In the genomic region with DNA sequence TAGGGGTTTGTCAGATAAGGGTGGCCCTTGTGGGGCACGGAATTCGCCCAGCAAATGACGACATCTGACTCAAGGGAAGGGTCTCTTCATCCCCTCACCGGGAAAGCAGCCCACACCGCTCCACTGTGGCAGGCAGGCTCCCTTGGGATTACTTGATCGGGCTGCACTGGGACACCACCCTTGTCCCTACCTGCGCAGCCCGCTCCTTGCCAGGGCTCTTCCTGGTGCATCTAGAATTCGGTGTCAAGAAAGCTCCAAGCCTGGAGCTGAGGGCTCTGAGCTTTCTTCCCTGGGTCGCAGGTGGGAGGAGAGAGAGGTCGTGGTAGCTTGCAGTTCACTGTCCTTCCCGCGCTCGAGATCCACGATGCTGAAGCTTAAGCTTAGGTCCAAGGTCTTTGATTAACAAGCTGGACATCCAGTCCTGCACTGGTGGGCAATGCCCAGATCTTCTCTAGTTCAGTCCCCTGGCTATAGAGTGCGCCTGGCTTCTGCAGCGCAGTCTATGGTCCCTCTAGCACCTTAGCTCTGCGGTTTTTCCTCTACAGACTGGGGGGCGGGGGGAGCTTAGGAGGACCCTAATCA, we compare ENCODE assay signal across 9 mouse cellular contexts.
DNase-seq lines count a peak whose midpoint lies in the region; ATAC-seq lines count a peak whose summit lies in the region.
"Had no signal": no experiment of that assay in that cellular context is flagged by ENCODE, and none has a peak within 500 bp of the region (broad histone marks: within the 10 kb centered on the region; RNA-seq: fewer than 3 reads in every experiment).

No protein-coding gene starts in this region.

- H3K9ac ChIP-seq in kidney, embryonic 14.5 days (ENCODE audit: low read depth, low read length) = no peak overlapping the region
- no peak overlapping the region for H3K9ac ChIP-seq in embryonic facial prominence, embryonic 14.5 days (ENCODE audit: low read depth, low read length)
- no peak overlapping the region for H3K9ac ChIP-seq in intestine, embryonic 14.5 days (ENCODE audit: low read length)
- peak overlapping the region; percentile 47 for H3K9ac ChIP-seq in neural tube, embryonic 11.5 days (ENCODE audit: low read length)

- ATAC-seq in kidney, embryonic 14.5 days (ENCODE audit: low FRiP score, low TSS enrichment) = 0 out of 2 replicates have a peak, but pooled peaks have one; percentile 26
- no peak for ATAC-seq in embryonic facial prominence, embryonic 14.5 days (ENCODE audit: low read depth)
- ATAC-seq in intestine, embryonic 14.5 days (replicated peaks; ENCODE audit: low FRiP score, low TSS enrichment, low read depth) = 0 out of 2 replicates have a peak, but pooled peaks have one; percentile 57
- 0 out of 2 replicates have a peak, but pooled peaks have one; percentile 1 for ATAC-seq in neural tube, embryonic 11.5 days (ENCODE audit: insufficient read depth, low FRiP score, low TSS enrichment)

- H3K27ac ChIP-seq in kidney, embryonic 14.5 days (ENCODE audit: low read depth, low read length) = no peak overlapping the region
- H3K27ac ChIP-seq in embryonic facial prominence, embryonic 14.5 days (replicated peaks; ENCODE audit: low read depth, low read length) = no peak overlapping the region
- H3K27ac ChIP-seq in intestine, embryonic 14.5 days (ENCODE audit: low read depth) = no peak overlapping the region
- H3K27ac ChIP-seq in neural tube, embryonic 11.5 days (ENCODE audit: low read depth, low read length) = 0 out of 2 replicates have a peak overlapping the region, but pooled peaks have one; percentile 20

- peaks cover 34% of the 10 kb centered on the region for H3K27me3 ChIP-seq in kidney, embryonic 14.5 days (ENCODE audit: control insufficient read depth, insufficient read depth, low read length)
- peaks cover 60% of the 10 kb centered on the region for H3K27me3 ChIP-seq in embryonic facial prominence, embryonic 14.5 days (replicated peaks; ENCODE audit: control insufficient read depth, insufficient read depth, low read length)
- H3K27me3 ChIP-seq in intestine, embryonic 14.5 days (replicated peaks; ENCODE audit: control insufficient read depth, insufficient read depth, low read length) = peaks cover 60% of the 10 kb centered on the region
- H3K27me3 ChIP-seq in neural tube, embryonic 11.5 days (ENCODE audit: control insufficient read depth, insufficient read depth, low read length) = peaks cover 30% of the 10 kb centered on the region

- H3K9me3 ChIP-seq in kidney, embryonic 14.5 days (ENCODE audit: control insufficient read depth, low read length) = no peaks in the 10 kb centered on the region
- no peaks in the 10 kb centered on the region for H3K9me3 ChIP-seq in embryonic facial prominence, embryonic 14.5 days (ENCODE audit: control insufficient read depth, low read length)
- H3K9me3 ChIP-seq in intestine, embryonic 14.5 days (ENCODE audit: control insufficient read depth, low read length) = no peaks in the 10 kb centered on the region
- H3K9me3 ChIP-seq in neural tube, embryonic 11.5 days (ENCODE audit: control insufficient read depth, low read length) = no peaks in the 10 kb centered on the region

- WGBS in kidney, embryonic 14.5 days = 6% methylated on average over 19 of the region's 19 CpGs
- WGBS in embryonic facial prominence, embryonic 14.5 days = 7% methylated on average over 19 of the region's 19 CpGs
- WGBS in intestine, embryonic 14.5 days = 8% methylated on average over 19 of the region's 19 CpGs
- WGBS in neural tube, embryonic 11.5 days = 6% methylated on average over 19 of the region's 19 CpGs

- peaks cover 4% of the 10 kb centered on the region; the same call in 1 of the 2 replicates for H3K4me1 ChIP-seq in kidney, embryonic 14.5 days (ENCODE audit: control insufficient read depth, insufficient read depth, low read length)
- peaks cover 13% of the 10 kb centered on the region for H3K4me1 ChIP-seq in embryonic facial prominence, embryonic 14.5 days (ENCODE audit: control insufficient read depth, insufficient read depth, low read length)
- H3K4me1 ChIP-seq in intestine, embryonic 14.5 days (replicated peaks; ENCODE audit: control insufficient read depth, insufficient read depth, low read length) = peaks cover 13% of the 10 kb centered on the region
- H3K4me1 ChIP-seq in neural tube, embryonic 11.5 days (ENCODE audit: control insufficient read depth, insufficient read depth, low read length) = peaks cover 23% of the 10 kb centered on the region

- H3K4me2 ChIP-seq in kidney, embryonic 14.5 days (replicated peaks; ENCODE audit: low read depth, low read length) = peak overlapping the region; percentile 60; the same call in 1 of the 2 replicates
- H3K4me2 ChIP-seq in embryonic facial prominence, embryonic 14.5 days (ENCODE audit: low read depth, low read length) = peak overlapping the region; percentile 86
- peak overlapping the region; percentile 65; the same call in 1 of the 2 replicates for H3K4me2 ChIP-seq in intestine, embryonic 14.5 days (ENCODE audit: low read length)
- peak overlapping the region; percentile 77 for H3K4me2 ChIP-seq in neural tube, embryonic 11.5 days (ENCODE audit: low read depth)

- peak overlapping the region; percentile 36 for H3K4me3 ChIP-seq in kidney, embryonic 14.5 days (ENCODE audit: low read length)
- peak overlapping the region; percentile 44; the same call in 1 of the 2 replicates for H3K4me3 ChIP-seq in embryonic facial prominence, embryonic 14.5 days (ENCODE audit: low read depth, low read length)
- H3K4me3 ChIP-seq in intestine, embryonic 14.5 days (ENCODE audit: low read depth, low read length) = 0 out of 2 replicates have a peak overlapping the region, but pooled peaks have one; percentile 39
- 0 out of 2 replicates have a peak overlapping the region, but pooled peaks have one; percentile 2 for H3K4me3 ChIP-seq in neural tube, embryonic 11.5 days (ENCODE audit: low read depth, low read length)

- no peak for DNase-seq in kidney, adult 18-20 months
- no peak for DNase-seq in embryonic facial prominence, embryonic 14.5 days (ENCODE audit: low spot score)
- peak; percentile 62 for DNase-seq in intestine, embryonic 14.5 days (ENCODE audit: low spot score)
- peak; percentile 45 for DNase-seq in neural tube, embryonic 11.5 days (ENCODE audit: low spot score)
- DNase-seq in frontal cortex, postnatal 10 days (ENCODE audit: low spot score in 2 of 2) = no peak
- DNase-seq in ovary, adult 18-20 months (ENCODE audit: low spot score) = no peak
- no peak for DNase-seq in gastrocnemius, postnatal 25 days
- DNase-seq: spleen, adult 18-20 months had no signal

- H3K36me3 ChIP-seq in kidney, embryonic 14.5 days (ENCODE audit: control insufficient read depth, insufficient read depth, low read length) = no peaks in the 10 kb centered on the region
- no peaks in the 10 kb centered on the region for H3K36me3 ChIP-seq in embryonic facial prominence, embryonic 14.5 days (ENCODE audit: control insufficient read depth, insufficient read depth, low read length)
- H3K36me3 ChIP-seq in intestine, embryonic 14.5 days (ENCODE audit: control insufficient read depth, insufficient read depth, low read length) = no peaks in the 10 kb centered on the region
- H3K36me3 ChIP-seq in neural tube, embryonic 11.5 days (ENCODE audit: control insufficient read depth, insufficient read depth, low read length) = no peaks in the 10 kb centered on the region

Comparison
In these comparisons a context has a peak if more than half of its experiments do, and no peak if none do; other contexts are left out.
1. DNase-seq: peak in intestine, embryonic 14.5 days (single experiment) and neural tube, embryonic 11.5 days (single experiment); none in kidney, adult 18-20 months (single experiment), embryonic facial prominence, embryonic 14.5 days (single experiment), frontal cortex, postnatal 10 days (0 of 2), ovary, adult 18-20 months (single experiment) and gastrocnemius, postnatal 25 days (single experiment).
2. Peak in every context shown above with its lines, with median percentiles within 50 percentile points of each other: H3K4me2 ChIP-seq and H3K4me3 ChIP-seq.